Mouse (Mus musculus) stomach, postnatal 0 days (tissue): ENCODE data around the gene Mrps35. TPM values are rescaled to one million over a fixed set of nuclear protein-coding genes. Genes with fewer than 3 reads are reported as not detected.

Experiments
- ATAC-seq: fragments of 200-750 bp; cut with Nextera tagmentation; 2 replicates; pipeline ENCODE4 v1.8.0; 2017; ENCODE audit not compliant: low FRiP score, low TSS enrichment
- DNase-seq: peaks from one replicate; pipeline ENCODE4 v3.0.0-alpha.2; 2016; ENCODE audit warnings: low spot score
- H3K27ac ChIP-seq: fragments of 300-500 bp; sonication (generic); replicated peaks from 2 replicates; pipeline ENCODE4 v1.5.1; 2014; ENCODE audit warnings: mild to moderate bottlenecking, control low read depth
- H3K27me3 ChIP-seq: fragments of 300-500 bp; sonication (generic); 2 replicates; pipeline ENCODE4 v1.6.1; 2014; ENCODE audit warnings: low read length; ENCODE audit not compliant: control insufficient read depth, insufficient read depth
- H3K36me3 ChIP-seq: fragments of 300-500 bp; sonication (generic); 2 replicates; pipeline ENCODE4 v1.6.1; 2014; ENCODE audit warnings: low read length, mixed read lengths; ENCODE audit not compliant: control insufficient read depth, insufficient read depth
- H3K4me1 ChIP-seq: fragments of 300-500 bp; sonication (generic); replicated peaks from 2 replicates; pipeline ENCODE4 v1.6.1; 2014; ENCODE audit warnings: antibody characterized with exemption; ENCODE audit not compliant: control insufficient read depth, insufficient read depth
- H3K4me2 ChIP-seq: fragments of 300-500 bp; sonication (generic); replicated peaks from 2 replicates; pipeline ENCODE4 v1.6.1; 2014; ENCODE audit warnings: low read depth, mild to moderate bottlenecking, control low read depth, moderate library complexity
- H3K4me3 ChIP-seq: fragments of 300-500 bp; sonication (generic); 2 replicates; pipeline ENCODE4 v1.5.1; 2014; ENCODE audit warnings: low read depth, low read length, control low read depth
- H3K9ac ChIP-seq: fragments of 300-500 bp; sonication (generic); 2 replicates; pipeline ENCODE4 v1.6.1; 2014; ENCODE audit warnings: mild to moderate bottlenecking, low read length, control low read depth, mixed read lengths
- H3K9me3 ChIP-seq: fragments of 300-500 bp; sonication (generic); 2 replicates; pipeline ENCODE4 v1.6.1; 2016; ENCODE audit warnings: low read length; ENCODE audit not compliant: control insufficient read depth
- CTCF ChIP-seq: IDR thresholded peaks from 2 replicates; pipeline ENCODE4 v1.5.1; 2016; ENCODE audit warnings: antibody characterized with exemption, low read depth, mild to moderate bottlenecking, moderate library complexity
- EP300 ChIP-seq: optimal IDR thresholded peaks from 2 replicates; pipeline ENCODE3; 2016; ENCODE audit warnings: antibody characterized with exemption
- WGBS: fragments of 180-500 bp; shearing (Covaris S2); extraction: QIAGEN DNeasy Blood & Tissue Kit; methylation state at CpG from one replicate; pipeline ENCODE4 v1.1.7; 2014; 5-methylcytosine and 5-hydroxymethylcytosine counted together
- polyA plus RNA-seq: library from polyadenylated mRNA; unstranded; fragments of >200 nt; fragmentation: Nextera tagmentation; extraction: Ambion mirVana; gene quantifications from 2 replicates; pipeline ENCODE4 v1.2.1, GENCODE M21; 2015

Gene Mrps35
- 101 and 107 TPM in 2 replicates for polyA plus RNA-seq

DNA sequence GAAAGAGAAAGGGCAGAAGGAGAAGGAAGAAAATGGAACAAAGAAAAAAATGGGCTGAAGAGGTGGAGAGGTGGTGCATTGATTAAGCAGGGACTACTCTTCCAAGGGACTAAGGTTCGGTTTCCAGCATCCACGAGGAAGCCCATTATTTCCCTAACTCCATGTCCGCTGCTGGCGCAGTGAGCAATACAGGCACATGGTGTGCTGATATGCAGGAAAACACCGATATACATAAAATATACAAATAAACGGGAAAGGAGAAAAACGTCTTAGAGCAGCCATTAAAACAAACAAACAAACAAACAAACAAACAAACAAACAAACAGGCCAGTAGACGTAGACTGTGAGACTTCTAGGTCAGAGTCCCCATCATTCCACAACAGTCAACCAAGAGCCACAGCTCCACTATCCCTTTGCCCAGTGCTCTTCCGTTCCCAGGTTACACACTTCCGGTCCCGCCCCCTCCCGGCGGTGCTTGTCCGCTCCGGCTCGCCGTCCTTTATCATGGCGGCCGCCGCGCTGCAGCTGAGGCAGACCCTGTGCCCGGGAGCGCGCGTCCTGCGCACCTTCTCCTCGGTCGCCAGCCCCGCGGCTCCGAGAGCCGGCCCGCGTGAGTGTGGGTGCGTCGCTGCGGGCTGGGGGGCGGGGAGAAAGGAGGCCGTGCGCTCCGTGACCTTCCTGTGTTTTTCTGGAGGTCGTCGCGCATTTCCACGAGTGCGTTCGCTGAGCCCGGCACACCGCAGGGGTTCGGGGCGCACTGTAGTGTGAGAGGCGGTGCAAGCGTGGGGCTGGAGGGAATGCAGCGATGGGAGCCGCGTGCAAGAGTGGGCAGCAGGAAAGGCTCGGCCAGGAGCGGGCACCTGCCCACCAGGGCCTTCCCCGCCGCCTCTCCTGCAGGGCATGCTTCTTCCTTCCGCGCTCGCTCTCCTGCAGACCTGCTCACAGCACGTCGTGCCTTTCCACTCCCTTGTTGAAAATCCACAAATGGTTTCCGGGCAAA, at the start of gene Mrps35:
Mrps35 (plus strand) TSS at position 474 of the 1,000 bp plus-strand sequence.
- 4% methylated on average over 56 of the region's 66 CpGs for WGBS
- Histone ChIP-seq H3K9ac (peak within 1 kb of the TSS; percentile 94), H3K4me3 (peak within 1 kb of the TSS; percentile 87), H3K4me2 (peak within 1 kb of the TSS; percentile 72), H3K36me3 (no peaks in the 10 kb centered on the region), H3K27ac (peak within 1 kb of the TSS; percentile 89), H3K4me1 (peaks cover 4% of the 10 kb centered on the region; the same call in 1 of the 2 replicates), H3K27me3 (no peaks in the 10 kb centered on the region), H3K9me3 (no peaks in the 10 kb centered on the region)
- ATAC-seq (peak; percentile 97), DNase-seq (peak; percentile 93)
- peak; percentile 39; the same call in 1 of the 2 replicates for TF ChIP-seq CTCF
- no peak for TF ChIP-seq EP300

DNA sequence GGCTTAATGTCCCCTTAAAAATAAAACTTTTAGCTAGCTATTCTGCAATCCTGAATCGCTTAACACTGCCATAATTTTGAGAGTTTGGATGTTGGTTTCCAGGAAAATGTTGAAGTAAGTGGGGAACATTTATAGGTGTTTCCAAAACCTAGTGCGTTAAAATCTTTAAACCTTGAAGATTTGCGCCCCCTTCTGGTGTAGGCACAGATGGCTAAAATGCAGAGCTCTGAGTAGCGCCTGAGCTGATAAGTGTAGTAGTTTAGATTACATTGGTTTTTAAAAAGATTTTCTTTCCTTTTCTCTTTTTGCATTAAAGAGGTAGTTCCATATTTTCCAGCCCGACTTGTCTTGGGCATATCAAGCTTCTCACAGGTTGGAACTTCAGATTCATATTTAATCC, 48.3 kb upstream of the Mrps35 start:
- H3K27ac ChIP-seq = no peak overlapping the region
- no peaks in the 10 kb centered on the region for H3K27me3 ChIP-seq
- peak; percentile 60 for DNase-seq
- H3K36me3 ChIP-seq = peaks cover 11% of the 10 kb centered on the region
- ATAC-seq = no peak
- H3K4me3 ChIP-seq = no peak overlapping the region
- no peak overlapping the region for H3K9ac ChIP-seq
- TF ChIP-seq CTCF (peak; percentile 85), EP300 (no peak)
- no peak overlapping the region for H3K4me2 ChIP-seq
- WGBS = 33% methylated on average over 5 of the region's 5 CpGs
- no peaks in the 10 kb centered on the region for H3K4me1 ChIP-seq
- H3K9me3 ChIP-seq = no peaks in the 10 kb centered on the region

- ATAC-seq (no peak), DNase-seq (no peak)
- Histone ChIP-seq H3K9ac (no peak overlapping the region), H3K4me3 (no peak overlapping the region), H3K4me2 (no peak overlapping the region), H3K27ac (no peak overlapping the region), H3K27me3 (no peaks in the 10 kb centered on the region), H3K36me3 (peaks cover 11% of the 10 kb centered on the region), H3K4me1 (no peaks in the 10 kb centered on the region), H3K9me3 (no peaks in the 10 kb centered on the region)
- TF ChIP-seq EP300 (no peak), CTCF (no peak)
- WGBS = 81% methylated on average over 2 of the region's 2 CpGs
These were observed 47.2 kb upstream of the Mrps35 start for GRCm38 (mm10) chr6:146995391-146995790.

DNA sequence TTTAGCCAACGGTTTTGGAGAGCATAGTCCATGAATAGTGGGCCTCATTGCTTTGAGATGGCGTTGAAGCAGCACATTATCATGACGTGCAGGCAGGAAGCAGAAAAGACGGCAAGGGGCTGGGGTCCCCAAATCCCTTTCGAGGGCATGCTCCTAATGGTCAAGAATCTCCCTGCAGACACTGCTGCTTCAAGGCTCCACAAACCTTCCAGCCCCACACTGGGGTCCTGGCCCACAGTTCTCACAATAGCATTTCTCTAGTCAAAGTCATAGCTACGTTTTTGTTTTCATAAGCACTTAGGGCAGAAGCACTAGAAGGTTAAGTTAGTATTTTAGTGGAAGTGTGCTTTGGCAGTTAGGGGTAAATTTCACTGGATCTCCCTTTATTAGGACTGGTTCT, 46.7 kb upstream of the Mrps35 start:
- ATAC-seq = no peak
- no peak for DNase-seq
- 88% methylated on average over 6 of the region's 6 CpGs for WGBS
- Histone ChIP-seq H3K4me1 (no peaks in the 10 kb centered on the region), H3K27me3 (no peaks in the 10 kb centered on the region), H3K9me3 (no peaks in the 10 kb centered on the region), H3K4me3 (no peak overlapping the region), H3K9ac (no peak overlapping the region), H3K36me3 (peaks cover 13% of the 10 kb centered on the region), H3K4me2 (no peak overlapping the region), H3K27ac (no peak overlapping the region)
- no peak for TF ChIP-seq CTCF
- no peak for TF ChIP-seq EP300

DNA sequence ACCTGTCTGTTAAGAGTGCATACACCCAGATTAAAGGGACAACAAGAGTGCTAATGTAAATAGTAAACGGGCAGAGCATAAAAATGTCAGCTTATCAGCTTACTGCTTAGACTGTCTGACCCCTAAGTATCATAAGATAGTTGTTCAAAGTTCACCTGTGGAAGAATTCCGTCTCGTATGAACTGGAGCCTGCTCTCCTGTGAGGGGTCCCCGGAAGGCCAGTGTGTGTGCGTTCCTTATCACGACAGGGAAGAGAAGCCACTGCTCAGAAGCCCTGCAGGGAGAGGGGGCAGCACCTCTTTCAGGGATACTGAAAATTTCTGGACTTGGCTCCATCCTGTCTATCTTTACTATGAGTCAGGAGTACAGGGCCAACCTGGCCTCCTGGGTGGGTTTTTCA, 45.6 kb upstream of the Mrps35 start:
- no peaks in the 10 kb centered on the region for H3K9me3 ChIP-seq
- no peak for ATAC-seq
- no peak overlapping the region for H3K4me3 ChIP-seq
- no peak for TF ChIP-seq EP300
- TF ChIP-seq CTCF = no peak
- H3K9ac ChIP-seq = no peak overlapping the region
- no peaks in the 10 kb centered on the region for H3K4me1 ChIP-seq
- peaks cover 18% of the 10 kb centered on the region for H3K36me3 ChIP-seq
- no peak overlapping the region for H3K27ac ChIP-seq
- no peaks in the 10 kb centered on the region for H3K27me3 ChIP-seq
- no peak for DNase-seq
- 55% methylated on average over 6 of the region's 6 CpGs for WGBS
- H3K4me2 ChIP-seq = no peak overlapping the region

GRCm38 (mm10) chr6:146998710-146999109, 43.9 kb upstream of the Mrps35 start:
- H3K9ac ChIP-seq = no peak overlapping the region
- 85% methylated on average over 4 of the region's 4 CpGs for WGBS
- H3K4me1 ChIP-seq = no peaks in the 10 kb centered on the region
- H3K36me3 ChIP-seq = peaks cover 18% of the 10 kb centered on the region
- ATAC-seq (no peak), DNase-seq (no peak)
- H3K4me2 ChIP-seq = no peak overlapping the region
- TF ChIP-seq CTCF (no peak), EP300 (no peak)
- H3K27ac ChIP-seq = no peak overlapping the region
- no peaks in the 10 kb centered on the region for H3K27me3 ChIP-seq
- no peaks in the 10 kb centered on the region for H3K9me3 ChIP-seq
- no peak overlapping the region for H3K4me3 ChIP-seq
